Mouse (Mus musculus) forebrain, embryonic 10.5 days (tissue): Measurements from ENCODE around the gene Nusap1. TPM values are rescaled to one million over a fixed set of nuclear protein-coding genes. Genes with fewer than 3 reads are reported as not detected.

ENCODE experiments used
- DNase-seq: peaks from one replicate; pipeline ENCODE4 v3.0.0-alpha.2; 2017; ENCODE audit warnings: low spot score; ENCODE audit errors: extremely low spot score
- H3K27ac ChIP-seq: fragments of 300-500 bp; sonication (generic); 2 replicates; pipeline ENCODE4 v1.5.1; 2016; ENCODE audit warnings: mild to moderate bottlenecking
- H3K27me3 ChIP-seq: fragments of 300-500 bp; sonication (generic); 2 replicates; pipeline ENCODE4 v1.6.1; 2016; ENCODE audit warnings: mild to moderate bottlenecking; ENCODE audit not compliant: poor library complexity, severe bottlenecking
- H3K36me3 ChIP-seq: fragments of 300-500 bp; sonication (generic); replicated peaks from 2 replicates; pipeline ENCODE4 v1.6.1; 2016; ENCODE audit warnings: mild to moderate bottlenecking, moderate library complexity
- H3K4me1 ChIP-seq: fragments of 300-500 bp; sonication (generic); 2 replicates; pipeline ENCODE4 v1.6.1; 2016
- H3K4me3 ChIP-seq: fragments of 300-500 bp; sonication (generic); 2 replicates; pipeline ENCODE4 v1.5.1; 2016; ENCODE audit warnings: mild to moderate bottlenecking, moderate library complexity
- H3K9me3 ChIP-seq: fragments of 300-500 bp; sonication (generic); 2 replicates; pipeline ENCODE4 v1.6.1; 2016; ENCODE audit warnings: mild to moderate bottlenecking, moderate library complexity
- WGBS: fragments of 180-500 bp; shearing (Covaris S2); methylation state at CpG from one replicate; pipeline ENCODE4 v1.1.7; 2016; 5-methylcytosine and 5-hydroxymethylcytosine counted together
- polyA plus RNA-seq: library from polyadenylated mRNA; unstranded; fragments of >200 nt; fragmentation: Nextera tagmentation; extraction: Ambion mirVana; gene quantifications from 2 replicates; pipeline ENCODE4 v1.2.1, GENCODE M21; 2016

The Nusap1 gene
- polyA plus RNA-seq, 1 experiment from 2014 or later = 98.4 TPM

DNA sequence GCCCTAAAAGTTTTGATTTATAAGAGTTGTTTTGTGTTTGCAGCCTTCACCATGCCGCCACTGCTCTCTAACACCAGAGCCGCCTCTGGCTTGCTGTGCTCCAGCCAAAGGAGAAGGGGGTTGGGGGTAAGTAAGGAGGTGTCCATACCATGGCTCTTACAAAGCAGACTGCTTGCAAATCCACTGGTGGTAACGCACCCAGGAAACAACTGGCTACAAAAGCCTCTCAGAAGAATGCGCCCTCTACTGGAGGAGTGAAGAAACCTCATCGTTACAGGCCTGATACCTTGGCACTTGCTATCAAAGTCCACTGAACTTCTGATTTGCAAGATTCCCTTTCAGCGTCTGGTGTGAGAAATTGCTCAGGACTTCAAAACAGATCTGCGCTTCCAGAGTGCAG is 50.9 kb downstream of the Nusap1 start:
- Histone ChIP-seq H3K9me3 (no peaks in the 10 kb centered on the region), H3K4me1 (peaks cover 2% of the 10 kb centered on the region), H3K27ac (no peak overlapping the region), H3K4me3 (no peak overlapping the region), H3K36me3 (no peaks in the 10 kb centered on the region), H3K27me3 (no peaks in the 10 kb centered on the region)
- 14% methylated on average over 7 of the region's 7 CpGs for WGBS
- no peak for DNase-seq

DNA sequence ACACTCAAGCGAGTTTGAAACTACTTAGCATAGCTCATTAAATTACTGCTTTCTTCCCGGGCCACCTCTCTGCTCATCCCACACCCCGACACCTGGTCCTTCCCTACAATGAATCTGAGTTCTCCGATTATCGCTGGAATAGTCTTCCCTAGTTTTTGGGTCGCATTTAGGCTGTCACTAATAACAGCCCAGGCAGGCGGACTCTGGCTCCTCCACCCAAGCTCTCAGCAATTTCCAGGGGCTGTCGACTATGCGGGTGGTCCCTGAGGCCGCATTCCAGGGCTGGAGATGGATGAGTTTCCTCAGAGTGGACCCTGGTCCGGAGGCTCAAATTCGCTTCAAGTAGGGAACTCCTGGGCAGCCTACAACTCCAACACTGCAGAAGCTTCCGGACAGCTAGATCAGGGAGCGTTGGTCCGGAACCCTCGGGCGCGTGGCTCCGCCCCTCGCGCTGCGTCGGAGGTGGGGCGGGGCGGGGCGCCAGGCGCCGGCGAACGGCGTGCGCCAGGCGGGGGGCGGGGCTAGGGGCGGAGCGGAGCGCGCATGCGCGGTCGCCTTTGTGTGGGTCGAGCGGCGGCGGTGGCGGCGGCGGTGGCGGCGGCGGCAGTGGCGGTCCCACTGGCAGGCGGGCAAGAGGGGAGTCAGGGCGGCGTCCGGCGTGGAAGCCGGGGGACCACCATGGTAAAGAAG is 56.6 kb downstream of the Nusap1 start, which contains the start of gene Rtf1:
Rtf1 (plus strand) TSS at position 544 of the 690 bp plus-strand sequence.
- Histone ChIP-seq H3K27ac (peak within 1 kb of the TSS; percentile 93), H3K36me3 (peaks cover 11% of the 10 kb centered on the region), H3K9me3 (no peaks in the 10 kb centered on the region), H3K4me1 (peaks cover 24% of the 10 kb centered on the region), H3K27me3 (no peaks in the 10 kb centered on the region), H3K4me3 (peak within 1 kb of the TSS; percentile 99)
- DNase-seq = peak; percentile 94
- whole genome bisulfite sequencing = 1% methylated on average over 58 of the region's 58 CpGs

DNA sequence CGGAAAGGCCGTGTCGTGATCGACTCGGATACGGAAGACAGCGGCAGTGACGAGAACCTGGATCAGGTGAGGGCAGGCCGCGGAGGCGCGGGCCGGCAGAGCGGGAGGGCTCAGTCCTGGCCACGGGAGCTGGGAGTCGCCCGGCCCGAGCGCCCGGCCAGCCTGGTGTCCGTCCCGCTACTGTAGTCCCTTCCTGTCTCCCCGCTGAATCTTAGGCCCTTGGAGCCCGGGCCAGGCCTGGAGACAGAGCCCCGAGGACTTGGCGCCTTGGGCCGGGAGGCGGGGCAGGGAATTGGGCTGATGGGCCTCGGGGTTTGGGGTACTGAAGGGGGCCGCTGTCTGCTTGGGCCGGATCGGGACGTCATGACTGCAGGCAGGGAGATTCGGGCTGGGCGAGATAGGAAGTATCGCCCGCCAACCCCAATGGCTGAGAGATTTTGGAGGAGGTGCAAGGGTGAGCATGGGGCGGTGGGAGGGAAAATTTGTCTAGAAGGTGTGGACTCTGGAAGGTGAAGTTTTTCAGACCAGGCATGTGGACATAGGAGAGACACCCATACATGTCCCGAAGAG is 57.2 kb downstream of the Nusap1 start:
- H3K36me3 ChIP-seq = peaks cover 14% of the 10 kb centered on the region
- peak overlapping the region; percentile 99 for H3K4me3 ChIP-seq
- peak overlapping the region; percentile 93 for H3K27ac ChIP-seq
- no peaks in the 10 kb centered on the region for H3K9me3 ChIP-seq
- no peak for DNase-seq
- H3K4me1 ChIP-seq = peaks cover 24% of the 10 kb centered on the region
- no peaks in the 10 kb centered on the region for H3K27me3 ChIP-seq
- WGBS = under 1% methylated on average over 39 of the region's 39 CpGs

DNA sequence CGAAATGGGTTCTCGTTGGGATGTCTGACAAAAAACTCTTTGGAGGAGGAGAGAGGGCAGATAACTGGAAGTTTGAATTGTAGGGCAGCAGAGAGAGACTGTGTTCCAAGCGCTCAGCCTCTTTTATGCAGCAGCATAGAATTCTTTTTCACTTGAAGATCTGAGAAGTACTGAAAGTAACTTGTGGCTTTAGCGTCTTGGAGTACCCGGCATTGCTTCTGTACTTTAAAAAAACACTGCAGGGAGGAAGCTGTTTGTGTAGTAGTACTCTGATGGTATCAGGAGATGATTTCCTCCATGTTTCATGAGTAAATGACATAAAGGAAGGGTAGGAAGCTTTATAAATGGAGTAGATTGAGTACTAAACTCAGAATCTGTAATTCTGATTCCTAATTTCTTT is 57.7 kb downstream of the Nusap1 start:
- peaks cover 24% of the 10 kb centered on the region for H3K4me1 ChIP-seq
- H3K4me3 ChIP-seq = peak overlapping the region; percentile 99
- 13% methylated on average over 5 of the region's 5 CpGs for WGBS
- peaks cover 16% of the 10 kb centered on the region for H3K36me3 ChIP-seq
- DNase-seq = no peak
- H3K27ac ChIP-seq = peak overlapping the region; percentile 93
- no peaks in the 10 kb centered on the region for H3K27me3 ChIP-seq
- no peaks in the 10 kb centered on the region for H3K9me3 ChIP-seq

DNA sequence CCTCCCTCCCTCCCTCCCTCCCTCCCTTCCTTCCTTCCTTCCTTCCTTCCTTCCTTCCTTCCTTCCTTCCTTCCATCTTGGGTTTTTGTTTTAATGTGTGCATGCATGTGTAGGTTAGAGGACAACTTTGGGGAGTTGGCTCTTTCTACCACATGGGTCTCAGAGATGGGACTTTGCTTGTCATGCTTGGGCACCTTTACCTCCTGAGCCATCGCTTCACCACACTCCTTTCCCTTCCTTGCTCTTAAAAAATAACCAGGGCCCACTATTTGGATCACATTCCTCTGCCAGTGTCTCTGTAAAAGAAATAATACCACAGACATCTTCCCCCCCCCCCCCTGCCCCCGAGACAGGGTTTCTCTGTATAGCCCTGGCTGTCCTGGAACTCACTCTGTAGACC is 65.6 kb downstream of the Nusap1 start:
- no peak overlapping the region for H3K4me3 ChIP-seq
- H3K27ac ChIP-seq = no peak overlapping the region
- no peaks in the 10 kb centered on the region for H3K9me3 ChIP-seq
- WGBS = 87% methylated on average over 2 of the region's 2 CpGs
- H3K27me3 ChIP-seq = no peaks in the 10 kb centered on the region
- DNase-seq = no peak
- peaks cover 57% of the 10 kb centered on the region for H3K36me3 ChIP-seq
- no peaks in the 10 kb centered on the region for H3K4me1 ChIP-seq

DNA sequence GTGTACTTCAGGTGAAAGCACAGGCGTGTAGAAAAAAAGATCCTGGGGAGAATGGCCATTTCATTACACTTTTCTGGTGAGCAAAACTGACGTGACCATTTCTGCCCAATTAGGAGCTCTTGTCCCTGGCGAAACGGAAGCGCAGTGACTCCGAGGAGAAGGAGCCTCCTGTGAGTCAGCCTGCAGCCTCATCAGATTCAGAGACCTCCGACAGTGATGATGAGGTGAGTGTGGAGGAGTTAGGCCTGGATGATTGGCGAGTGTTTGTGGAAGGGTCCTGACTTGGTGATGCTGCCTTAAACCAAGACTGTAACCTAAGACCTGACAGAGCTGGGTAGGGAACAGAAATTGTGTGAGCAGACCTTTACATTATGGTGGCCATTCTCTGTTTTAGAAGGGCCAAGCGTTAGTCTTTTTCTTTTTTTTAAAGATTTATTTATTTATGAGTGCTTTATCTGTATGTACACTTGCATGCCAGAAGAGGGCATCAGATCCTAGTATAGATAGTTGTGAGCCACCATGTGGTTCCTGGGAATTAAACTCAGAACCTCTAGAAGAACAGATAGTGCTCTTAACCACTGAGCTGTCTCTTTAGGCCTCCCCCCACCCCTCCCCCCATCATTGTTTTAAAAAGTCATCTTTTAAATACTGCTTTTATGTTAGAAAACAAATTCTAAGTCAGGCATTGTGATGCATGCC is 74.1 kb downstream of the Nusap1 start:
- DNase-seq = no peak
- WGBS = 83% methylated on average over 9 of the region's 9 CpGs
- peaks cover 45% of the 10 kb centered on the region for H3K36me3 ChIP-seq
- H3K9me3 ChIP-seq = no peaks in the 10 kb centered on the region
- H3K4me3 ChIP-seq = no peak overlapping the region
- no peaks in the 10 kb centered on the region for H3K4me1 ChIP-seq
- H3K27me3 ChIP-seq = no peaks in the 10 kb centered on the region
- H3K27ac ChIP-seq = no peak overlapping the region

DNA sequence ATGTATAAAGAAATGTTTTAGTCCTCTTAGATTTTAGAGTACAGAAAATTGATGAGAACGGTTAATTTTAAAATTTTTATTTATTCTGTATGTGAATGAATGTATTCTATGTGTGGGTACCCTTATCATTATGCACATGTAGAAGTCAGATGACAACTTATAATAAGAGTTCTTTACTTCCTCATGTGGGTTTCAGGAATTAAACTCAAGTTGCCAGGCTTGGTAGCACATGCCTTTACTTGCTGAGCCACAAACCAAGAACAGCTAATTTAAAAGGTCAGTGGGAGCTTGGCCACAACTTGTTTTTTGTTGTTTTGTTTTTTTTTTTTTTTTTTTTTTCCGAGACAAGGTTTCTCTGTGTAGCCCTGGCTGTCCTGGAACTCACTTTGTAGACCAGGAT is 76.7 kb downstream of the Nusap1 start:
- Histone ChIP-seq H3K4me1 (no peaks in the 10 kb centered on the region), H3K27me3 (no peaks in the 10 kb centered on the region), H3K9me3 (no peaks in the 10 kb centered on the region), H3K4me3 (no peak overlapping the region), H3K36me3 (peaks cover 35% of the 10 kb centered on the region), H3K27ac (no peak overlapping the region)
- no peak for DNase-seq
- 93% methylated on average over 2 of the region's 2 CpGs for WGBS

DNA sequence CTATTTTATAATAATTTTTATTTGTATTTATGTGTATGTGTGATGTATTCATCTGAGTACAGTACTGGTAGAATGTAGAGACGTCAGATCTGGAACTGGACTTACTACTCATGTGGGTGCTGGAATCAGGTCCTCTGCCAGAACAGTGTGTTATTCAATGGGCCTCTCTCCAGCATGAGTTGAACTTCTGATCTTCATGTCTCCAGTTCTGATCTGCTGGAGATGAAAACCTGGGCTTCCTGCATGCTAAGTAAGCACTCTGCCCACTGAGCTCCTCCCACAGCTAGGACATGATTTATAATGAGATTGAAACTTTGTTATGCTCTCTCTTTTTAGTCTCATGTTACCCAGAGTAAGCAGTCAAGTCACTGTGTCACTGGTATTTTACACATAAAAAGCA is 78.0 kb downstream of the Nusap1 start:
- H3K27me3 ChIP-seq = no peaks in the 10 kb centered on the region

DNA sequence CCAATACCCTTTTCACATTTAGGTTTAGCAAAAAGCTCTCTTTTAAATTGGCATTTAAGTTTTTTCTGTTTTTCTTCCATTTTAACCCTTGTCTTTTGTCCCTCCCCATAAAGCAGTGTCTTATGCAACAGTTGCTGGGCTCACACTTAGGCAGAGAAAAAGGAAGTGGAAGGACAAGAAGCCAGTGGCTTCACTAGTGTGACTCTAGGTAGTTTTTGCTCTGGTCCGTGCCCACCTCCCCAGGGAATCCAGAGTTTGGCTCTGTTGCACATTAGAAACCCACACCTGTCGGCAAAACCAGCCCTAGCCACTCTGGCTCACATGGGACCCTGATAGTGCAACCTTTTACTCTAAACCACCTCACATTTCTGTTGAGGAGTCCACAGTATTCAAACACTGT is 80.4 kb downstream of the Nusap1 start:
- Histone ChIP-seq H3K9me3 (no peaks in the 10 kb centered on the region), H3K36me3 (peaks cover 54% of the 10 kb centered on the region), H3K27ac (no peak overlapping the region), H3K4me3 (no peak overlapping the region), H3K27me3 (no peaks in the 10 kb centered on the region), H3K4me1 (no peaks in the 10 kb centered on the region)
- WGBS = 92% methylated on average over 2 of the region's 2 CpGs
- no peak for DNase-seq

More for the DNA sequence above, 78.0 kb downstream of the Nusap1 start:
- Histone ChIP-seq H3K4me1 (no peaks in the 10 kb centered on the region), H3K4me3 (no peak overlapping the region), H3K27ac (no peak overlapping the region), H3K36me3 (peaks cover 46% of the 10 kb centered on the region), H3K9me3 (no peaks in the 10 kb centered on the region)
- no peak for DNase-seq
- 93% methylated on average over 1 of the region's 1 CpGs for WGBS

DNA sequence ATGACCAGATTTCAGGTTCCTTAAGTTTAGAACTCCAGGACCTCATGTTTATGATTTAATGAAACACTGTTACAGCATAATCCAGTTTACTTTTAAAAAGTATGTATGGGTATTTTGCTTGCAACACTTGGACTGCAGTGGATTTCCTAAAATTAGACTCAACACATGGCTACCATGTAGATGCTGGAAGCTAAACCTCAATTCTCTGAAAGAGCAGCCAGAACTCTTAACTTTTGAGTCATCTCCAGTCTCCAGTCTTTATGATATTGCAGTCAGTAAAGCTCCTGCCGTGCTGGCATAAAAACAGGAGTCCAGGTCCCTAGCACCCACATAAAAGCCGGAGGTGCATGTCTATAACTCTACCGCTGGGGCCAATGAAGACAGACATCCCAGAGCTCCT is 81.9 kb downstream of the Nusap1 start:
- DNase-seq = no peak
- Histone ChIP-seq H3K36me3 (peaks cover 55% of the 10 kb centered on the region), H3K9me3 (no peaks in the 10 kb centered on the region), H3K27ac (no peak overlapping the region), H3K4me1 (no peaks in the 10 kb centered on the region), H3K27me3 (no peaks in the 10 kb centered on the region), H3K4me3 (no peak overlapping the region)
- WGBS = 93% methylated on average over 3 of the region's 3 CpGs

Other genes with a start within 250 kb of the Nusap1 start
- 4.1 and 4.6 TPM in 2 replicates for gene Ino80, start 140.6 kb upstream of the Nusap1 start, polyA plus RNA-seq
- 0.73 and 0.82 TPM in 2 replicates for gene Exd1, start 70.7 kb upstream of the Nusap1 start, polyA plus RNA-seq
- 50.6 and 51.5 TPM in 2 replicates for gene Chp1, start 70.6 kb upstream of the Nusap1 start, polyA plus RNA-seq
- gene Oip5, start 171 bp downstream of the Nusap1 start, polyA plus RNA-seq = 43.2 and 47.5 TPM in 2 replicates
- gene Ndufaf1, start 44.5 kb downstream of the Nusap1 start, polyA plus RNA-seq = 50.5 and 53.9 TPM in 2 replicates
- gene Rtf1, start 56.8 kb downstream of the Nusap1 start, polyA plus RNA-seq = 56.5 and 61.8 TPM in 2 replicates
- gene Itpka, start 124.0 kb downstream of the Nusap1 start, polyA plus RNA-seq = 1.2 and 1.8 TPM in 2 replicates
- gene Ltk, start 142.1 kb downstream of the Nusap1 start, polyA plus RNA-seq = 0.33 TPM in 1 of 2 replicates, not detected in the other
- 42.3 and 43.5 TPM in 2 replicates for gene Rpap1, start 169.2 kb downstream of the Nusap1 start, polyA plus RNA-seq
- 27.0 and 27.6 TPM in 2 replicates for gene Tyro3, start 179.4 kb downstream of the Nusap1 start, polyA plus RNA-seq